Mouse (Mus musculus) left cerebral cortex, postnatal 36 days (tissue): ENCODE results near the gene Rps13. TPM values are rescaled to one million over a fixed set of nuclear protein-coding genes. Genes with fewer than 3 reads are reported as not detected.
"Not testable (repeated sequence)": the region's sequence is repeated elsewhere in the genome, so short reads cannot be mapped to it uniquely, and the experiment has no call there.

ENCODE experiments used
- DNase-seq, 2 experiments: peaks; one replicate each; pipeline ENCODE4 v3.0.0; 2021 to 2022; ENCODE audit warnings: low spot score in 2 of 2, mixed read lengths in 1 of 2
- intact Hi-C: fragments of 180-260 bp; cut with DNase I; formaldehyde crosslinking; loops from one replicate; pipeline ENCODE4 v1.15.1; 2025
- total RNA-seq, 2 experiments: library from RNA; stranded (reverse); gene quantifications; 2 replicates each; pipeline ENCODE4 v1.2.3; 2021

Rps13 gene
- total RNA-seq = 100 to 1,000 TPM; 185 to 202 TPM

GRCm38 (mm10) chr7:116333713-116334668 is at the start of gene Rps13:
Gene Rps13, minus strand, starts transcription at chr7:116334195.
- peak; percentile 98 to 99 for DNase-seq
- intact Hi-C loops = loop anchor here (2.0 kb wide), 1 partner anchor 109 kb away; the partner anchor contains the start of gene Pik3c2a

- intact Hi-C loops, DNase-seq: not testable (repeated sequence)
Measured at GRCm38 (mm10) chr7:116379181-116379580, 45.2 kb upstream of the Rps13 start.

GRCm38 (mm10) chr7:116374284-116374683 is 40.3 kb upstream of the Rps13 start:
- no peak for DNase-seq
- intact Hi-C loops = no loop called here

GRCm38 (mm10) chr7:116336226-116336625 is 2.2 kb upstream of the Rps13 start:
- intact Hi-C loops = no loop called here
- peak in 1 of 2 experiments; percentile 26 for DNase-seq

GRCm38 (mm10) chr7:116335133-116335532 is 1.1 kb upstream of the Rps13 start:
- DNase-seq = no peak
- intact Hi-C loops = loop anchor here (2.0 kb wide), 1 partner anchor 108 kb away; the partner anchor contains the start of gene Pik3c2a

- DNase-seq = no peak
- intact Hi-C loops = loop anchor here (2.0 kb wide), 1 partner anchor 108 kb away; the partner anchor contains the start of gene Pik3c2a
Measured at GRCm38 (mm10) chr7:116334669-116335038, 659 bp upstream of the Rps13 start.

- intact Hi-C loops = no loop called here
- peak; percentile 30 to 34 for DNase-seq
Measured at GRCm38 (mm10) chr7:116331246-116331645, 2.7 kb downstream of the Rps13 start.

GRCm38 (mm10) chr7:116329858-116330257 is 4.1 kb downstream of the Rps13 start:
- no peak for DNase-seq

GRCm38 (mm10) chr7:116328777-116329176 is 5.2 kb downstream of the Rps13 start:
- DNase-seq = no peak
- intact Hi-C loops = loop anchor here (10.0 kb wide), 1 partner anchor 194 kb away; no protein-coding TSS in a partner anchor

More at GRCm38 (mm10) chr7:116329858-116330257, 4.1 kb downstream of the Rps13 start:
- intact Hi-C loops = loop anchor here (10.0 kb wide), 1 partner anchor 195 kb away; no protein-coding TSS in a partner anchor

GRCm38 (mm10) chr7:116327901-116328300 is 6.1 kb downstream of the Rps13 start:
- no peak for DNase-seq
- intact Hi-C loops = loop anchor here (10.0 kb wide), 1 partner anchor 193 kb away; no protein-coding TSS in a partner anchor

- intact Hi-C loops = loop anchor here (1.0 to 10.0 kb wide), 2 partner anchors 77 to 189 kb away; no protein-coding TSS in a partner anchor
- DNase-seq = peak; percentile 38 to 55
Measured at GRCm38 (mm10) chr7:116323331-116323964, 10.5 kb downstream of the Rps13 start.

GRCm38 (mm10) chr7:116309456-116309855 is 24.5 kb downstream of the Rps13 start:
- DNase-seq = no peak

GRCm38 (mm10) chr7:116308632-116308991 is 25.4 kb downstream of the Rps13 start:
- DNase-seq = no peak
- intact Hi-C loops = loop anchor here (5.0 kb wide), 1 partner anchor 46 kb away; no protein-coding TSS in a partner anchor

More at GRCm38 (mm10) chr7:116309456-116309855, 24.5 kb downstream of the Rps13 start:
- intact Hi-C loops = loop anchor here (5.0 kb wide), 1 partner anchor 47 kb away; no protein-coding TSS in a partner anchor

GRCm38 (mm10) chr7:116307871-116308631 is 25.9 kb downstream of the Rps13 start, which contains the start of gene Plekha7:
Gene Plekha7, minus strand, starts transcription at chr7:116308376.
- no peak for DNase-seq
- intact Hi-C loops = loop anchor here (5.0 kb wide), 1 partner anchor 46 kb away; no protein-coding TSS in a partner anchor

- intact Hi-C loops = loop anchor here (5.0 kb wide), 1 partner anchor 45 kb away; no protein-coding TSS in a partner anchor
- DNase-seq = peak; percentile 24 to 29
Measured at GRCm38 (mm10) chr7:116307099-116307870, 26.7 kb downstream of the Rps13 start.

- intact Hi-C loops = loop anchor here (5.0 kb wide), 1 partner anchor 44 kb away; no protein-coding TSS in a partner anchor
- no peak for DNase-seq
Measured at GRCm38 (mm10) chr7:116306601-116307000, 27.4 kb downstream of the Rps13 start.

GRCm38 (mm10) chr7:116301661-116302311 is 32.2 kb downstream of the Rps13 start:
- intact Hi-C loops = no loop called here
- DNase-seq = no peak

- no peak for DNase-seq
- intact Hi-C loops = no loop called here
Measured at GRCm38 (mm10) chr7:116301144-116301543, 32.9 kb downstream of the Rps13 start.
